Mouse (Mus musculus) hindbrain, embryonic 15.5 days (tissue): ENCODE results near the gene Ift81. TPM values are rescaled to one million over a fixed set of nuclear protein-coding genes. Genes with fewer than 3 reads are reported as not detected.

ENCODE experiments used
- ATAC-seq: fragments of 200-750 bp; cut with Nextera tagmentation; 2 replicates; pipeline ENCODE4 v1.8.0; 2017; ENCODE audit warnings: low read depth, moderate number of reproducible peaks, moderate TSS enrichment; ENCODE audit not compliant: low FRiP score
- H3K27ac ChIP-seq: fragments of 300-500 bp; sonication (generic); replicated peaks from 2 replicates; pipeline ENCODE4 v1.5.1; 2015; ENCODE audit warnings: mild to moderate bottlenecking, inconsistent platforms
- H3K27me3 ChIP-seq: fragments of 300-500 bp; sonication (generic); 2 replicates; pipeline ENCODE4 v1.6.1; 2015; ENCODE audit warnings: control low read depth, inconsistent platforms
- H3K36me3 ChIP-seq: fragments of 300-500 bp; sonication (generic); 2 replicates; pipeline ENCODE4 v1.6.1; 2015; ENCODE audit warnings: control low read depth, inconsistent platforms
- H3K4me1 ChIP-seq: fragments of 300-500 bp; sonication (generic); replicated peaks from 2 replicates; pipeline ENCODE4 v1.6.1; 2015; ENCODE audit warnings: control low read depth, inconsistent platforms
- H3K4me2 ChIP-seq: fragments of 300-500 bp; sonication (generic); 2 replicates; pipeline ENCODE4 v1.6.1; 2015; ENCODE audit warnings: moderate library complexity, mild to moderate bottlenecking, inconsistent platforms
- H3K4me3 ChIP-seq: fragments of 300-500 bp; sonication (generic); 2 replicates; pipeline ENCODE4 v1.5.1; 2015; ENCODE audit warnings: mild to moderate bottlenecking, inconsistent platforms
- H3K9ac ChIP-seq: fragments of 300-500 bp; sonication (generic); 2 replicates; pipeline ENCODE4 v1.6.1; 2015; ENCODE audit warnings: inconsistent platforms
- H3K9me3 ChIP-seq: fragments of 300-500 bp; sonication (generic); 2 replicates; pipeline ENCODE4 v1.6.1; 2016; ENCODE audit warnings: control low read depth, inconsistent platforms
- WGBS: fragments of 180-500 bp; shearing (Covaris S2); methylation state at CpG from one replicate; pipeline ENCODE4 v1.1.7; 2015; 5-methylcytosine and 5-hydroxymethylcytosine counted together
- polyA plus RNA-seq: library from polyadenylated mRNA; unstranded; fragments of >200 nt; fragmentation: Nextera tagmentation; extraction: Ambion mirVana; gene quantifications from 2 replicates; pipeline ENCODE4 v1.2.1, GENCODE M21; 2015

The Ift81 gene
- polyA plus RNA-seq, 1 experiment from 2014 or later = 52.9 TPM

GRCm38 (mm10) chr5:122645290-122645689 lies 31.0 kb upstream of the Ift81 start:
- WGBS = 85% methylated on average over 6 of the region's 6 CpGs
- H3K9me3 ChIP-seq = no peaks in the 10 kb centered on the region
- H3K27ac ChIP-seq = no peak overlapping the region
- H3K27me3 ChIP-seq = no peaks in the 10 kb centered on the region
- ATAC-seq = no peak
- H3K4me2 ChIP-seq = peak overlapping the region; percentile 43
- H3K4me3 ChIP-seq = no peak overlapping the region
- H3K9ac ChIP-seq = no peak overlapping the region
- peaks cover 9% of the 10 kb centered on the region; the same call in 1 of the 2 replicates for H3K4me1 ChIP-seq
- H3K36me3 ChIP-seq = no peaks in the 10 kb centered on the region

- H3K9ac ChIP-seq = peak overlapping the region; percentile 17; the same call in 1 of the 2 replicates
- H3K4me3 ChIP-seq = peak overlapping the region; percentile 20
- peak overlapping the region; percentile 43 for H3K4me2 ChIP-seq
- H3K27me3 ChIP-seq = no peaks in the 10 kb centered on the region
- H3K36me3 ChIP-seq = no peaks in the 10 kb centered on the region
- H3K27ac ChIP-seq = peak overlapping the region; percentile 68
- WGBS = 59% methylated on average over 15 of the region's 15 CpGs
- H3K4me1 ChIP-seq = peaks cover 9% of the 10 kb centered on the region; the same call in 1 of the 2 replicates
- ATAC-seq = no peak
- H3K9me3 ChIP-seq = no peaks in the 10 kb centered on the region
Observed at GRCm38 (mm10) chr5:122644111-122644607, 29.8 kb upstream of the Ift81 start.

- no peaks in the 10 kb centered on the region for H3K36me3 ChIP-seq
- peak within 1 kb of the TSS; percentile 20 for H3K4me3 ChIP-seq
- peak; percentile 75 for ATAC-seq
- H3K9ac ChIP-seq = peak within 1 kb of the TSS; percentile 17; the same call in 1 of the 2 replicates
- H3K27me3 ChIP-seq = no peaks in the 10 kb centered on the region
- peak within 1 kb of the TSS; percentile 68 for H3K27ac ChIP-seq
- H3K4me2 ChIP-seq = peak within 1 kb of the TSS; percentile 43
- WGBS = 61% methylated on average over 12 of the region's 12 CpGs
- peaks cover 9% of the 10 kb centered on the region; the same call in 1 of the 2 replicates for H3K4me1 ChIP-seq
- H3K9me3 ChIP-seq = no peaks in the 10 kb centered on the region
Observed at GRCm38 (mm10) chr5:122643701-122644100, 29.4 kb upstream of the Ift81 start, which contains the start of gene P2rx7. Gene P2rx7, plus strand, starts transcription at chr5:122643911.

GRCm38 (mm10) chr5:122639986-122640385 lies 25.7 kb upstream of the Ift81 start:
- H3K9me3 ChIP-seq = no peaks in the 10 kb centered on the region
- ATAC-seq = no peak
- peaks cover 8% of the 10 kb centered on the region; the same call in 1 of the 2 replicates for H3K4me1 ChIP-seq
- H3K4me2 ChIP-seq = no peak overlapping the region
- no peak overlapping the region for H3K9ac ChIP-seq
- no peaks in the 10 kb centered on the region for H3K36me3 ChIP-seq
- H3K27ac ChIP-seq = no peak overlapping the region
- no peaks in the 10 kb centered on the region for H3K27me3 ChIP-seq
- H3K4me3 ChIP-seq = no peak overlapping the region
- 86% methylated on average over 5 of the region's 5 CpGs for WGBS

- 99% methylated on average over 4 of the region's 4 CpGs for WGBS
- no peak for ATAC-seq
Observed at GRCm38 (mm10) chr5:122639517-122639916, 25.2 kb upstream of the Ift81 start.

GRCm38 (mm10) chr5:122638296-122638695 lies 24.0 kb upstream of the Ift81 start:
- H3K9me3 ChIP-seq = no peaks in the 10 kb centered on the region
- WGBS = 77% methylated on average over 2 of the region's 2 CpGs
- no peak overlapping the region for H3K9ac ChIP-seq
- no peaks in the 10 kb centered on the region for H3K36me3 ChIP-seq
- no peaks in the 10 kb centered on the region for H3K27me3 ChIP-seq
- ATAC-seq = no peak
- H3K4me3 ChIP-seq = no peak overlapping the region
- H3K27ac ChIP-seq = no peak overlapping the region
- no peak overlapping the region for H3K4me2 ChIP-seq
- peaks cover 4% of the 10 kb centered on the region; the same call in 1 of the 2 replicates for H3K4me1 ChIP-seq

More at GRCm38 (mm10) chr5:122639517-122639916, 25.2 kb upstream of the Ift81 start:
- Histone ChIP-seq H3K9ac (no peak overlapping the region), H3K36me3 (no peaks in the 10 kb centered on the region), H3K4me2 (no peak overlapping the region), H3K4me1 (peaks cover 8% of the 10 kb centered on the region; the same call in 1 of the 2 replicates), H3K27ac (no peak overlapping the region), H3K4me3 (no peak overlapping the region), H3K9me3 (no peaks in the 10 kb centered on the region), H3K27me3 (no peaks in the 10 kb centered on the region)

GRCm38 (mm10) chr5:122636958-122637357 lies 22.6 kb upstream of the Ift81 start:
- Histone ChIP-seq H3K9ac (no peak overlapping the region), H3K9me3 (no peaks in the 10 kb centered on the region), H3K27me3 (no peaks in the 10 kb centered on the region), H3K4me2 (peak overlapping the region; percentile 50), H3K36me3 (no peaks in the 10 kb centered on the region), H3K27ac (no peak overlapping the region), H3K4me1 (peaks cover 4% of the 10 kb centered on the region; the same call in 1 of the 2 replicates), H3K4me3 (peak overlapping the region; percentile 21; the same call in 1 of the 2 replicates)
- ATAC-seq = no peak
- WGBS = 40% methylated on average over 16 of the region's 16 CpGs

- no peaks in the 10 kb centered on the region for H3K27me3 ChIP-seq
- peaks cover 4% of the 10 kb centered on the region; the same call in 1 of the 2 replicates for H3K4me1 ChIP-seq
- WGBS = 54% methylated on average over 9 of the region's 9 CpGs
- no peak overlapping the region for H3K4me3 ChIP-seq
- no peak overlapping the region for H3K4me2 ChIP-seq
- no peaks in the 10 kb centered on the region for H3K36me3 ChIP-seq
- H3K9ac ChIP-seq = no peak overlapping the region
- H3K9me3 ChIP-seq = no peaks in the 10 kb centered on the region
- ATAC-seq = no peak
- no peak overlapping the region for H3K27ac ChIP-seq
Observed at GRCm38 (mm10) chr5:122636308-122636707, 22.0 kb upstream of the Ift81 start.

GRCm38 (mm10) chr5:122635228-122635627 lies 20.9 kb upstream of the Ift81 start:
- 81% methylated on average over 8 of the region's 8 CpGs for WGBS
- peaks cover 4% of the 10 kb centered on the region; the same call in 1 of the 2 replicates for H3K4me1 ChIP-seq
- no peak overlapping the region for H3K27ac ChIP-seq
- H3K9me3 ChIP-seq = no peaks in the 10 kb centered on the region
- H3K27me3 ChIP-seq = no peaks in the 10 kb centered on the region
- no peak for ATAC-seq
- H3K4me3 ChIP-seq = no peak overlapping the region
- no peak overlapping the region for H3K9ac ChIP-seq
- no peaks in the 10 kb centered on the region for H3K36me3 ChIP-seq
- no peak overlapping the region for H3K4me2 ChIP-seq

GRCm38 (mm10) chr5:122627243-122627642 lies 12.9 kb upstream of the Ift81 start:
- H3K27ac ChIP-seq = no peak overlapping the region
- no peaks in the 10 kb centered on the region for H3K4me1 ChIP-seq
- no peak overlapping the region for H3K4me2 ChIP-seq
- H3K36me3 ChIP-seq = no peaks in the 10 kb centered on the region
- no peaks in the 10 kb centered on the region for H3K27me3 ChIP-seq
- H3K9me3 ChIP-seq = no peaks in the 10 kb centered on the region
- 38% methylated on average over 2 of the region's 2 CpGs for WGBS
- H3K9ac ChIP-seq = no peak overlapping the region
- ATAC-seq = peak; percentile 91; the same call in 1 of the 2 replicates
- H3K4me3 ChIP-seq = no peak overlapping the region

GRCm38 (mm10) chr5:122625565-122626252 lies 11.4 kb upstream of the Ift81 start:
- Histone ChIP-seq H3K4me1 (peaks cover 9% of the 10 kb centered on the region; the same call in 1 of the 2 replicates), H3K9ac (no peak overlapping the region), H3K4me2 (no peak overlapping the region), H3K36me3 (no peaks in the 10 kb centered on the region), H3K4me3 (no peak overlapping the region), H3K27me3 (no peaks in the 10 kb centered on the region), H3K27ac (no peak overlapping the region), H3K9me3 (no peaks in the 10 kb centered on the region)
- 90% methylated on average over 14 of the region's 14 CpGs for WGBS
- no peak for ATAC-seq

- no peak for ATAC-seq
- H3K27me3 ChIP-seq = no peaks in the 10 kb centered on the region
- 86% methylated on average over 11 of the region's 11 CpGs for WGBS
- H3K9me3 ChIP-seq = no peaks in the 10 kb centered on the region
- no peak overlapping the region for H3K4me2 ChIP-seq
- H3K4me1 ChIP-seq = peaks cover 9% of the 10 kb centered on the region; the same call in 1 of the 2 replicates
- no peak overlapping the region for H3K9ac ChIP-seq
- H3K36me3 ChIP-seq = no peaks in the 10 kb centered on the region
- H3K4me3 ChIP-seq = no peak overlapping the region
- H3K27ac ChIP-seq = no peak overlapping the region
Observed at GRCm38 (mm10) chr5:122624952-122625479, 10.7 kb upstream of the Ift81 start.
